Mouse (Mus musculus): ENCODE results near the gene Espn.

Espn gene

GRCm38 (mm10) chr4:152070494-152071396, 81.4 kb downstream of the Espn start:
- no peak for DNase-seq (ENCODE audit: low spot score)

All from ovary, adult 18-20 months (tissue).